Mouse (Mus musculus) olfactory bulb, adult 2 months (tissue): ENCODE data around the gene Gm4353.

ENCODE experiments used
- CTCF ChIP-seq: fragments of 200-500 bp; IDR thresholded peaks from 2 replicates; pipeline ENCODE4 v1.5.1; 2012; ENCODE audit warnings: low read depth, mild to moderate bottlenecking, low read length, moderate library complexity; ENCODE audit not compliant: insufficient read depth
- POLR2A ChIP-seq: fragments of 200-500 bp; IDR thresholded peaks from 2 replicates; pipeline ENCODE4 v1.6.1; 2012; ENCODE audit warnings: mild to moderate bottlenecking, low read depth, low read length, moderate library complexity; ENCODE audit not compliant: insufficient read depth

DNA sequence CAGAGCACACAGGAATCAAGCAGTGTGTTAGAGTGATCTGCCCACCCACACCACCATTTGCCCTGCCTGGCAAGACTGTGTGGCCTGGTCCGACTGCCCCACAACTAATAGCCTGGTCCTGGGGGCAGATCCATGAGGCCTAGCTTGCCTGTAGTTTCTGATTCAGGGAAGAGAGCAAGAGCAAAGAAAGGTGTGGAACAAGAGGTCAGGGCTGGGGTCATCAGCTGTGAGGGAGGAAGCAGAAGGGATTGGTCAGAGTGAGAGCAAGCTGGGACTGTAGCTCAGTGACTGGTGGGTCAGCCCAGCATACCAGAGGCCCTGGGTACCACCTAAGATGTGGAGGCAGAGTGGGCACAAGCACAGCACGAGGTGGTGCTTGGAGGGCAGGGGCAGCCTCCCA lies 42.6 kb upstream of the Gm4353 start:
- TF ChIP-seq CTCF: no peak
- no peak for TF ChIP-seq POLR2A
